Mouse (Mus musculus): Measurements from ENCODE around the gene Nfia. TPM values are rescaled to one million over a fixed set of nuclear protein-coding genes. Genes with fewer than 3 reads are reported as not detected.

Nfia gene
- polyA plus RNA-seq, 1 experiment from 2014 or later = 19.9 TPM

DNA sequence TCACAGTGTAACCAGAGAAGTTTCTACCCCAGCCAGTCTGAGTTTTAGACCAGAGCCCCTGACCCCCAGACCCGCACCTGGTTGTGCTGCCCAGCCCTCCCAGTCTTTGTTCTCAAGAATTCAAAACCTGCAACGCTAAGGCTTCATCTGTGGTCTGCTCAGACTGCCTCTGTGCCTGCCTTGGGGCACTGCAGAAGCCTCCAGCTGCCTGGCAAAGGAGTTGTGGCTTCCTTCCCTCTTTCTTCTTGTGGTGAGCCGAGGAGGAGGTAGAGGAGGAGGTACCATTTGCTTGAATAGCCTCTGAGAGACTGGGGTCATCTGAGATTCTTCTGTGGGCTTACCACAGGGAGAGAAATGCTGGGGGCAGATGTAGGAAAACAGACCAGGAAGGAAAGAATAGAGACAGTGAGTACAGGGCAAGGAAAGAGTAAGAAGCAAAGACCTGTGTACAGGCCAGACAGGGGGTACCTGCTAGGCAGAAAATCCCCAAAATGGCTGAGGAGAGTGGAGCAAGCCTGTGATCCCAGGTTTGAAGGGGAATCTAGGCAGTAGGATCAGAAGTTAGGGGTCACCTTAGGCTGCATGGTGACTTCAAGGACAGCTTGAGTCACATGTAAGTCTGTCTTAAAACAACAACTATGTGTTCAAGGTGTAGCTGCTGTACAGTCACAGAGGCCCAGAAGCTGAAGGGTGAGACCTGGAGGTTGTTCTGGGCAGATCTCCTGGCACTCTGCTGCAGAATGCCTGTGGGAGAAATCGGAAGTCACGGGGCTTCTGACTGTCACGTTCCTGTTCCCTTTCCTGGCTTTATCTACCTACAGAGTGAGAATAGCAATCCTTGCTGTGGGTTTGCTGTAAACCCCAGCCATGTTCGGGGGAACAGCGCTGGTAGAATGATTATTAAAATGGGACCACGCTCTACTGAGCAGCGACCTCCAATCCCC is 328.9 kb downstream of the Nfia start:
- H3K27ac ChIP-seq (ENCODE audit: low read length) = no peak overlapping the region

DNA sequence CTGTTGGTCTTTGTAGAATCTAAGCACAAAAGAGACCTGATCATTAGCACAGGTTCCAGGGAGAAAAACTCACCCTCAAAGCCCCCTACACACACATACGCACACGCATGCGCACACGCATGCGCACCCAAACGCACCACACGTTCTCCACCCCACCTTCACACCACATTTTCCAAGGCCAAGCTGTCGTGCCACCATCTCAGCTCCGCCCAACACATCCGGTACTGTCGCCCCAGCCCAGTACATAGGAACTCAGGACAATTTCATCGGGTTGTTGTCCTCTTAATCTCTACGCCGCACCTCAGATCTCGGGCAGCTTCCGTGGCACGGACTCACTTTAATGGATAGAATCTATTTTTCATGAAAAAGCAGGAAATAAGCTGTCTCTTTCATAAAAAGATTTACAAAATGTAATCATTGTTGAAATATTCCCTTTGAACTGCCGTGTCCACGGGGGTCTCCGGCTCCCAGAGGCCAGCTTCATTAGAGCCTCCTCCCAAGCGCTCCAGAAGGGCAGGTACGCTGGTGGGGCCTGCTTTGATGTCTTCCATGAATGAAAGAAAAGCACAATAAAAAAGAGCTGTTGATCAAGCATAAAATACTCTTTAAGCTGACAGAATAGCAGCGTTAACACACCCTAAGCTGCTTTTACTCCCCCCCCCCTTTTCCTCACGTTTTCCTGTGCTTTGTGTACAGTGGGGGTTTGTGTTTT is 330.2 kb downstream of the Nfia start:
- Histone ChIP-seq H3K9ac (replicated peaks; ENCODE audit: low read length) (no peak overlapping the region), H3K4me1 (ENCODE audit: insufficient read depth, low read length) (peaks cover 67% of the 10 kb centered on the region), H3K4me2 (replicated peaks; ENCODE audit: low read depth, low read length) (peak overlapping the region; percentile 6; the same call in 1 of the 2 replicates), H3K36me3 (ENCODE audit: insufficient read depth, low read length) (no peaks in the 10 kb centered on the region), H3K27ac (ENCODE audit: low read length) (peak overlapping the region; percentile 39; the same call in 1 of the 2 replicates), H3K9me3 (ENCODE audit: low read length) (no peaks in the 10 kb centered on the region), H3K27me3 (ENCODE audit: insufficient read depth, low read length) (no peaks in the 10 kb centered on the region), H3K4me3 (ENCODE audit: low read length) (no peak overlapping the region)
- WGBS = 54% methylated on average over 24 of the region's 24 CpGs
- ATAC-seq (ENCODE audit: low FRiP score, low TSS enrichment) = no peak

More for the DNA sequence above, 328.9 kb downstream of the Nfia start:
- Histone ChIP-seq H3K4me2 (replicated peaks; ENCODE audit: low read depth, low read length) (no peak overlapping the region), H3K9me3 (ENCODE audit: low read length) (no peaks in the 10 kb centered on the region), H3K36me3 (ENCODE audit: insufficient read depth, low read length) (no peaks in the 10 kb centered on the region), H3K27me3 (ENCODE audit: insufficient read depth, low read length) (no peaks in the 10 kb centered on the region), H3K4me1 (ENCODE audit: insufficient read depth, low read length) (peaks cover 54% of the 10 kb centered on the region), H3K4me3 (ENCODE audit: low read length) (no peak overlapping the region), H3K9ac (replicated peaks; ENCODE audit: low read length) (no peak overlapping the region)
- ATAC-seq (ENCODE audit: low FRiP score, low TSS enrichment) = no peak
- 45% methylated on average over 10 of the region's 10 CpGs for WGBS

DNA sequence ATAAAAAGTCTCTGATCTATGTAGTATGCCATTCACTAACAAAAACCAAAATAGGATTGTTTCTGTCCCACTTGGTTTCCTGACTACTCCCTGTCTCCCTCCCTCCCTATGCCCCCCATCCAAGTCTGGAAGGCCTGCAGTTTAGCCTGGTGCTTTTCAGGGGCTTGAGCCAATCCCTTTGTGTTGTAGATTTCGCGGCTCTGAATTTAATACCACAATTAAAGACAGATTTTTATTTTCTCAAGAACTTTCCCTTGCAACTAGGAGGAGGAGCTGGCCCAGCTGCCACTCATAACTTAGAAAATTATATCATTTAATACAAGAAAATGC is 330.8 kb downstream of the Nfia start:
- no peaks in the 10 kb centered on the region for H3K36me3 ChIP-seq (ENCODE audit: insufficient read depth, low read length)
- no peak overlapping the region for H3K4me3 ChIP-seq (ENCODE audit: low read length)
- WGBS = 50% methylated on average over 2 of the region's 2 CpGs
- no peaks in the 10 kb centered on the region for H3K27me3 ChIP-seq (ENCODE audit: insufficient read depth, low read length)
- H3K9me3 ChIP-seq (ENCODE audit: low read length) = no peaks in the 10 kb centered on the region
- no peak overlapping the region for H3K9ac ChIP-seq (replicated peaks; ENCODE audit: low read length)
- no peak overlapping the region for H3K4me2 ChIP-seq (replicated peaks; ENCODE audit: low read depth, low read length)
- ATAC-seq (ENCODE audit: low FRiP score, low TSS enrichment) = no peak
- no peak overlapping the region; the same call in 1 of the 2 replicates for H3K27ac ChIP-seq (ENCODE audit: low read length)
- peaks cover 72% of the 10 kb centered on the region for H3K4me1 ChIP-seq (ENCODE audit: insufficient read depth, low read length)

DNA sequence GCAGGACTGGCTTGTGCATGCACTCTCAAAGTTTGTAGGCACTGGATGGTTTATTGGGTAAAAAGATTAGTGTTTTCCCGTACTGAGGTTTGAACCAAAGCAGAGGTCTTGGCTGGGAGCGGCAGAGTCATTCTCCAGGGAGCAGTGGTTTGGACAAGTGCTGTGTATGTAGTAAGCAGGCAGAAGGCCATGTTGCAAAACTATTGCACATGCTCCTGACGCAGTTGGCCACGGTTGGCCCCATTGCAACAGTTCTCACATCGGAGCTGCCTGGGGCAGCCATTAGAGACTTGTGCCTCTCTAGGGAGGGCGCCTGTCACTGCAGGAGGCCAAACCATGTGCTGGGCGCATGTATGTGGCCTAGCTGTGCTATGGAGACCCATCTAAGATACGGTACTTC is 331.6 kb downstream of the Nfia start:
- WGBS = 84% methylated on average over 8 of the region's 8 CpGs
- no peak for ATAC-seq (ENCODE audit: low FRiP score, low TSS enrichment)
- no peak overlapping the region for H3K9ac ChIP-seq (replicated peaks; ENCODE audit: low read length)

DNA sequence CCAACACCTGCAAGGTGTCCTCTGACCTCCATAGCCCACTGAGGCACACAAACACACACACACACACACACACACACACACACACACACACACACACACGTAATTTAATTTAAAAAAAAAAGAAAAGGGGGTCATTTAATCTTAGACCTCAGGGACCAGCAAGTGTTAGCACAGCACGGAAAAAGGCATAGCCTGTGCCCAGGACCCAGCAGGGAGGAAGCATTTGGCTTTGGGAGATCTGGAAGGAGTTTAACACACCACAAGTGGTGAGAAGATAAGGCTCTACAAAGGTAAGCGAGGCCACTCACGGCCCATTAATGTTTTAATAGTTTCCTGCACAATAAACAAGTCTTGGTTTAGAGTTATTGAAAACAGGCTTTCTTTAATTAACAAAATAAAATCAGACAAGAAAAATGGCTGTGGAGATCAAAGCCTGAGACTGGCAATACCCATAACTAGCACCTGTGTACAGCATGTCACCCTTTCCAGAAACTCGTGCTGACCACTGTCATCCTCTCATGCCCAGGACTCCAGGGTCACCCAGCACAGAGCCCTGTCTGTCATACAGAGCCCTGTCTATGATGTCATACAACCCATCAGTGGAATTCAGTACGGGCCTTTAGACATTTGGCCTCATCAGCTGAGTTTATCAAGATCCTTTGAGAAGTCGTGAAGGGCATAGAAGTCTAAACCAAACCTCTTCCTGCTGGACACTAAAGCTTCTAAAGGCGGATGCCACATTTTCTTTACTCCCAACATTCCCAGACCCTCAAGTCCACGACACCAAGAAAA is 332.6 kb downstream of the Nfia start:
- no peaks in the 10 kb centered on the region for H3K36me3 ChIP-seq (ENCODE audit: insufficient read depth, low read length)
- no peak for ATAC-seq (ENCODE audit: low FRiP score, low TSS enrichment)
- H3K27ac ChIP-seq (ENCODE audit: low read length) = no peak overlapping the region
- no peaks in the 10 kb centered on the region for H3K27me3 ChIP-seq (ENCODE audit: insufficient read depth, low read length)
- 45% methylated on average over 9 of the region's 9 CpGs for WGBS
- H3K4me1 ChIP-seq (ENCODE audit: insufficient read depth, low read length) = peaks cover 73% of the 10 kb centered on the region
- H3K9me3 ChIP-seq (ENCODE audit: low read length) = no peaks in the 10 kb centered on the region
- H3K4me2 ChIP-seq (replicated peaks; ENCODE audit: low read depth, low read length) = no peak overlapping the region
- H3K4me3 ChIP-seq (ENCODE audit: low read length) = no peak overlapping the region
- H3K9ac ChIP-seq (replicated peaks; ENCODE audit: low read length) = no peak overlapping the region

More for the DNA sequence above, 331.6 kb downstream of the Nfia start:
- Histone ChIP-seq H3K9me3 (ENCODE audit: low read length) (no peaks in the 10 kb centered on the region), H3K27ac (ENCODE audit: low read length) (no peak overlapping the region), H3K4me2 (replicated peaks; ENCODE audit: low read depth, low read length) (no peak overlapping the region), H3K4me1 (ENCODE audit: insufficient read depth, low read length) (peaks cover 76% of the 10 kb centered on the region), H3K27me3 (ENCODE audit: insufficient read depth, low read length) (no peaks in the 10 kb centered on the region), H3K36me3 (ENCODE audit: insufficient read depth, low read length) (no peaks in the 10 kb centered on the region), H3K4me3 (ENCODE audit: low read length) (no peak overlapping the region)

DNA sequence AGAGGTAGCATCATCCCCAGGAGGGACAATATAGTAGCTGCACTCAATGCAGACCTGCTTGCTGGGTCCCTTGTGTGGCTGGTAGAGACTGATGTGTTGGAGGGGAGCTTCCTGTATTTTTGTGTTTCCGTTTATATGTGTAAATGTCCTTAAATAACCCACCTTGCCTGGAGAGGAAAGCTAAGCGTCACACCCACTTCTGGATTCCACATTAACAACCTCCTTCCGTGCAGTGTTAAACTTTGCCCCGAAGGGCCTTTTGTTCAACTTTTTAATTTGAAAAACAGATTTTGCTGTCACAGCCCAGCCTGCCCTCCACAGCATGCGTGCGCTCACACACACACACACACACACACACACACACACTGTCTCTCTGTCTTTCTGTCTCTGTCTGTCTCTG is 333.4 kb downstream of the Nfia start:
- peak overlapping the region; percentile 43 for H3K4me2 ChIP-seq (replicated peaks; ENCODE audit: low read depth, low read length)

DNA sequence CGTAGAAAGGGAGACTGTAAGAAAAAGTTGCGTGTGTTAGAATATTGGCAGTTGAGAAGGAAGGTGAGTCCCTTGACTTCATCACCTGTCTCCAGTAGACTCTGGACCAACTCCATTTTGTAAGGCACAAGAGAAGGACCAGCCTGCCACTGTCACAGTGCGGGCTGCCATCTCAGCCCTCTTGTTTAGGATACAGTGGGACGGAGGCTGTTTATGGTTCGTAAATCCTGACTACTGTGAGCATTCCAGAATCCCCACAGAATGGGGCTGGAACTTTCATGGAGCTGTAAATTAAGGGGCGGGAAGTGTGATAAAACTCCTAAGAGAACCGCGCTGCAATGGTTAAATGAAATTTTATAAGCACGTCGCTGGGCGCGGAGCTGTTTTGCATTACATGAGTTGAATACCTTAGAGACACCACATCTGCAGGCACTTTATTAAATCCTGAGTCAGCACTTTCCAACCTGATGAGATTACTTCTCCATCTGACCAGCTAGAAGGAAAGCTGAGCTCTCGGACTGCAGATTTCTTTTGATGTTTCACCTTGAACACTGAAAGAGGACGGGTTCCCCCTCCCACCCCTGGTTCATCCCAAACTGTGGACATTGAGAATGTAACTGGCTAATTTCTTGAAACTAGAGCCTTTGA is 334.0 kb downstream of the Nfia start:
- Histone ChIP-seq H3K9ac (replicated peaks; ENCODE audit: low read length) (no peak overlapping the region), H3K27ac (ENCODE audit: low read length) (peak overlapping the region; percentile 67), H3K4me2 (replicated peaks; ENCODE audit: low read depth, low read length) (peak overlapping the region; percentile 43), H3K4me3 (ENCODE audit: low read length) (peak overlapping the region; percentile 9; the same call in 1 of the 2 replicates), H3K27me3 (ENCODE audit: insufficient read depth, low read length) (no peaks in the 10 kb centered on the region), H3K36me3 (ENCODE audit: insufficient read depth, low read length) (no peaks in the 10 kb centered on the region), H3K9me3 (ENCODE audit: low read length) (no peaks in the 10 kb centered on the region), H3K4me1 (ENCODE audit: insufficient read depth, low read length) (peaks cover 61% of the 10 kb centered on the region)
- 7% methylated on average over 14 of the region's 14 CpGs for WGBS
- ATAC-seq (ENCODE audit: low FRiP score, low TSS enrichment) = peak; percentile 59; the same call in 1 of the 2 replicates

More for the DNA sequence above, 333.4 kb downstream of the Nfia start:
- no peaks in the 10 kb centered on the region for H3K36me3 ChIP-seq (ENCODE audit: insufficient read depth, low read length)
- peak; percentile 30; the same call in 1 of the 2 replicates for ATAC-seq (ENCODE audit: low FRiP score, low TSS enrichment)
- H3K4me1 ChIP-seq (ENCODE audit: insufficient read depth, low read length) = peaks cover 66% of the 10 kb centered on the region
- H3K9ac ChIP-seq (replicated peaks; ENCODE audit: low read length) = no peak overlapping the region
- H3K9me3 ChIP-seq (ENCODE audit: low read length) = no peaks in the 10 kb centered on the region
- no peaks in the 10 kb centered on the region for H3K27me3 ChIP-seq (ENCODE audit: insufficient read depth, low read length)
- peak overlapping the region; percentile 67 for H3K27ac ChIP-seq (ENCODE audit: low read length)
- H3K4me3 ChIP-seq (ENCODE audit: low read length) = no peak overlapping the region
- 12% methylated on average over 6 of the region's 6 CpGs for WGBS

DNA sequence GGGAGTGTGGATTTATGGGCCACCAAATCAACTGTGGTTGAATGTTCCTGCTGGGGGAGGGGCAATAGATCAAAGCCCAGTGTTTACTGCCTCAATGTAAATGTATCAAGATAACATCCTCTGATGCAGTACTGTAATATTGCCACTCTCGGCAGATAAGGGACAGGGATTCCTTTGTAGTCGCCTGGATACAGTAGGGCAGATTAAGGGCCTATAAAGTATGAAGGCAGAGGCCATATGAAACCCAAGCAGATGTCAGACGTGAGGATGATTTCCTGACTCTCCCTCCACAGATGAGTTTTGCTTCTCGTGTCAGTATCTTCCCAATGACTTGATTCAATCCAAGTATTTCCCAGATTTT is 334.5 kb downstream of the Nfia start:
- 4% methylated on average over 4 of the region's 4 CpGs for WGBS
- no peak overlapping the region for H3K9ac ChIP-seq (replicated peaks; ENCODE audit: low read length)
- H3K36me3 ChIP-seq (ENCODE audit: insufficient read depth, low read length) = no peaks in the 10 kb centered on the region
- H3K4me2 ChIP-seq (replicated peaks; ENCODE audit: low read depth, low read length) = peak overlapping the region; percentile 43
- H3K27ac ChIP-seq (ENCODE audit: low read length) = peak overlapping the region; percentile 67; the same call in 1 of the 2 replicates
- no peak overlapping the region for H3K4me3 ChIP-seq (ENCODE audit: low read length)
- ATAC-seq (ENCODE audit: low FRiP score, low TSS enrichment) = peak; percentile 13; the same call in 1 of the 2 replicates
- no peaks in the 10 kb centered on the region for H3K9me3 ChIP-seq (ENCODE audit: low read length)
- H3K4me1 ChIP-seq (ENCODE audit: insufficient read depth, low read length) = peaks cover 57% of the 10 kb centered on the region
- no peaks in the 10 kb centered on the region for H3K27me3 ChIP-seq (ENCODE audit: insufficient read depth, low read length)

Measured in kidney, embryonic 16.5 days (tissue).